Mouse (Mus musculus): ENCODE measurements around the gene Asic2. TPM values are rescaled to one million over a fixed set of nuclear protein-coding genes. Genes with fewer than 3 reads are reported as not detected.

Gene Asic2
- polyA plus RNA-seq, 1 experiment from 2014 or later: 0.21 TPM

DNA sequence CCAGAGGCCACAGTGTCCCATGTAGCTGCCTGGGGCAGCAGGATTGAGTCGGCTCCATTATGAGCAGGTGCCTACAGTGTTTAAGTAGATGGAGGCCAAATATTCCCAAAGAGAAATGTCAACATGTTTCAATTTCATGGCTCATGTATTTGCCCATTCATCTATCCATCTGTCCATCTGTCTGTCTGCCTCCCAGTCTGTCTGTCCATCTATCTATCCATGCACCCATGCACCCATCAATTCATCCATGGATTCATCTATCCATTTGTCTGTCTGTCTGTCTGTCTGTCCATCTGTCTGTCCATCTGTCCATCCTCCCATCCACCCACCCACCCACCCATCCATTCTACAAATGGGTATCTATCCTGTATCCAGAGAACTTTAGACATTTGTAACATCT lies 861.3 kb downstream of the Asic2 start:
- Histone ChIP-seq H3K4me2 (no peak overlapping the region), H3K4me3 (ENCODE audit: low read depth, low read length) (no peak overlapping the region), H3K27me3 (ENCODE audit: control insufficient read depth, insufficient read depth, low read length) (no peaks in the 10 kb centered on the region), H3K4me1 (ENCODE audit: control insufficient read depth, insufficient read depth, low read length) (no peaks in the 10 kb centered on the region), H3K27ac (ENCODE audit: low read depth, low read length) (no peak overlapping the region), H3K9ac (ENCODE audit: low read depth, low read length) (no peak overlapping the region), H3K36me3 (ENCODE audit: control insufficient read depth, insufficient read depth, low read length) (no peaks in the 10 kb centered on the region), H3K9me3 (replicated peaks; ENCODE audit: control insufficient read depth, low read length) (no peaks in the 10 kb centered on the region)
- no peak for ATAC-seq (replicated peaks; ENCODE audit: insufficient number of reproducible peaks, low FRiP score, low TSS enrichment)
- WGBS (ENCODE audit: insufficient replicate concordance): 90% methylated on average over 1 of the region's 1 CpGs

DNA sequence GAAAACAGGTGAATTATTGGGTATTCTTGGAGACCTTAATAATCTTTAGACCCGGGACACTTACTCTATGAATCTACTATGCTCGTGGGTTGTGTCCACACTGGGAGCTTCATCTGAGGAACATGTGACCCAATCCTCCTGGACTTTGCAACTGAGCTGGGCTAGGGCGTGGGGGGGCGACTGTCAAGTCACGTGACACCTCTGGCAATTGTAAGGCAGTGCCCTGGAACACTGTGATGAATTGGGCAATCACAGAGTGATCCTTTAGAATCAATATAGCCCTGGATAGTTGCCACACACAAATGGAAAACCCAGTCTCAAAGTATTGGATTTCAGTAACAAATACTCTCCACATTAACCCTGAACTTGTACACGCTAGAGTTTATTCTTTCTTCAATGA lies 867.4 kb downstream of the Asic2 start:
- Histone ChIP-seq H3K4me2 (no peak overlapping the region), H3K9ac (ENCODE audit: low read depth, low read length) (no peak overlapping the region), H3K4me1 (ENCODE audit: control insufficient read depth, insufficient read depth, low read length) (no peaks in the 10 kb centered on the region), H3K27me3 (ENCODE audit: control insufficient read depth, insufficient read depth, low read length) (no peaks in the 10 kb centered on the region), H3K27ac (ENCODE audit: low read depth, low read length) (no peak overlapping the region), H3K36me3 (ENCODE audit: control insufficient read depth, insufficient read depth, low read length) (no peaks in the 10 kb centered on the region), H3K9me3 (replicated peaks; ENCODE audit: control insufficient read depth, low read length) (no peaks in the 10 kb centered on the region), H3K4me3 (ENCODE audit: low read depth, low read length) (no peak overlapping the region)
- 79% methylated on average over 6 of the region's 6 CpGs for WGBS (ENCODE audit: insufficient replicate concordance)
- ATAC-seq (replicated peaks; ENCODE audit: insufficient number of reproducible peaks, low FRiP score, low TSS enrichment): no peak

DNA sequence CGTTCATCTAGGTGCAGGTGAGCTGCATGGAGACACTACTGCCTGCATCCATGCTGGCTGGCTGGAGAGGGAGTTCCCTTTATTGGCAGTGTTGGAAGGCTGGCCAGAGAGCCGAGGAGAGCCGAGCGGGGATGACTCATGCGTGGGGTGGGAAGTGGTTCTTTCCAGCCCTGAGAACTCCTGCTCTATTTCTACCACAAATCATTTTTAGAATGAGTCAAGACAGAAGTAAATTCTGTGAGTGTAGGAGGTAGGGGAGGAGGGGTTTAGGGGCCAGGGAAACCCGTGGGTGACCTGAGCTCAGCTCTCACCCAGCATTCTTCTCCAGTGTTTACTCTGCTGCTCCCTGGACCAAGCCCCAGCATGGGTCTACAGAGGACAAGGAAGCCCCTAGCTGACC lies 872.2 kb downstream of the Asic2 start:
- WGBS (ENCODE audit: insufficient replicate concordance): 47% methylated on average over 6 of the region's 6 CpGs
- Histone ChIP-seq H3K36me3 (ENCODE audit: control insufficient read depth, insufficient read depth, low read length) (no peaks in the 10 kb centered on the region), H3K9ac (ENCODE audit: low read depth, low read length) (no peak overlapping the region), H3K4me2 (no peak overlapping the region), H3K9me3 (replicated peaks; ENCODE audit: control insufficient read depth, low read length) (no peaks in the 10 kb centered on the region), H3K4me1 (ENCODE audit: control insufficient read depth, insufficient read depth, low read length) (no peaks in the 10 kb centered on the region), H3K27ac (ENCODE audit: low read depth, low read length) (no peak overlapping the region), H3K4me3 (ENCODE audit: low read depth, low read length) (no peak overlapping the region), H3K27me3 (ENCODE audit: control insufficient read depth, insufficient read depth, low read length) (peaks cover 2% of the 10 kb centered on the region; the same call in 1 of the 2 replicates)
- no peak for ATAC-seq (replicated peaks; ENCODE audit: insufficient number of reproducible peaks, low FRiP score, low TSS enrichment)

DNA sequence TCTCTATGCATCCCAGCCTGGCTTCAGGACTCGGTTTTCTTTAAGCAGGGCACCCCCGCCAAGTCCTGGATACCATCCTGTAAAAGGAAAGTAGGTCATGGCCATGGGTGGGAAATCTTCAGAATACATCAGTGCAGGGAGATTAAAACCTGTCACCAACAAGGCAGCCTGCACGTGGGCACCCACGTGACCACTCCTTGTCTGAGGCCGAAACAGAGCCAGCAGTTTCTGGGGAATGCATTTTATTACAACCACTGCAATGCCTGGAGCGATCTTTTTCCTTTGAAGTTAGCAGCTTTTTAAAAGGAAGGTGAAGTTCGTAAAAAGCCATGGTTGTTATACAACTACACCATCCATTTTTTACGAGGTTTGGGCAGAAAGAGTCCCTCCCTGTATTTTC lies 873.7 kb downstream of the Asic2 start:
- Histone ChIP-seq H3K4me1 (ENCODE audit: control insufficient read depth, insufficient read depth, low read length) (no peaks in the 10 kb centered on the region), H3K9me3 (replicated peaks; ENCODE audit: control insufficient read depth, low read length) (no peaks in the 10 kb centered on the region), H3K36me3 (ENCODE audit: control insufficient read depth, insufficient read depth, low read length) (no peaks in the 10 kb centered on the region), H3K27me3 (ENCODE audit: control insufficient read depth, insufficient read depth, low read length) (peaks cover 3% of the 10 kb centered on the region; the same call in 1 of the 2 replicates), H3K4me2 (no peak overlapping the region), H3K27ac (ENCODE audit: low read depth, low read length) (no peak overlapping the region), H3K4me3 (ENCODE audit: low read depth, low read length) (no peak overlapping the region), H3K9ac (ENCODE audit: low read depth, low read length) (no peak overlapping the region)
- 75% methylated on average over 8 of the region's 8 CpGs for WGBS (ENCODE audit: insufficient replicate concordance)
- ATAC-seq (replicated peaks; ENCODE audit: insufficient number of reproducible peaks, low FRiP score, low TSS enrichment): no peak

DNA sequence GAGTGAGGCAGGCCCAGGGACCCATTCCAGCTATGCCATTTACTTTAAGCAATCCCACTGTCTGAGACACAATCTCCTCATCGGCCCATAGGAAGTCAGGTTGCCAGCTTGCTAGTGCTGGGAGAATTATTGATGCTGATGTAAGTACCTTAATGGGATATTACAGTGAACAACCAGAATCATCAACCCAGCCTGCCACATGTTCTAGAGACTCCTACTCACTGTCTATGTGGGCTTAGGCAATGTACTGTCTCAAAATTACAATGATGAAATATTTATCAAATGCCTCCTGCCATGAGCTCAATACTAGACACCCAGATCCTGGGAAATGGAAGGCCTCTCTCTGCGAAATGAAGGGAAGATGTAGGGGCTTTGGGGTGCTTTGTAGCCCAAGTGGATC lies 876.1 kb downstream of the Asic2 start:
- no peaks in the 10 kb centered on the region for H3K36me3 ChIP-seq (ENCODE audit: control insufficient read depth, insufficient read depth, low read length)
- WGBS (ENCODE audit: insufficient replicate concordance): 79% methylated on average over 2 of the region's 2 CpGs
- no peaks in the 10 kb centered on the region for H3K9me3 ChIP-seq (replicated peaks; ENCODE audit: control insufficient read depth, low read length)
- no peak for ATAC-seq (replicated peaks; ENCODE audit: insufficient number of reproducible peaks, low FRiP score, low TSS enrichment)
- no peaks in the 10 kb centered on the region for H3K4me1 ChIP-seq (ENCODE audit: control insufficient read depth, insufficient read depth, low read length)
- H3K27me3 ChIP-seq (ENCODE audit: control insufficient read depth, insufficient read depth, low read length): peaks cover 3% of the 10 kb centered on the region; the same call in 1 of the 2 replicates
- no peak overlapping the region for H3K27ac ChIP-seq (ENCODE audit: low read depth, low read length)
- no peak overlapping the region for H3K4me3 ChIP-seq (ENCODE audit: low read depth, low read length)
- no peak overlapping the region for H3K9ac ChIP-seq (ENCODE audit: low read depth, low read length)
- no peak overlapping the region for H3K4me2 ChIP-seq

DNA sequence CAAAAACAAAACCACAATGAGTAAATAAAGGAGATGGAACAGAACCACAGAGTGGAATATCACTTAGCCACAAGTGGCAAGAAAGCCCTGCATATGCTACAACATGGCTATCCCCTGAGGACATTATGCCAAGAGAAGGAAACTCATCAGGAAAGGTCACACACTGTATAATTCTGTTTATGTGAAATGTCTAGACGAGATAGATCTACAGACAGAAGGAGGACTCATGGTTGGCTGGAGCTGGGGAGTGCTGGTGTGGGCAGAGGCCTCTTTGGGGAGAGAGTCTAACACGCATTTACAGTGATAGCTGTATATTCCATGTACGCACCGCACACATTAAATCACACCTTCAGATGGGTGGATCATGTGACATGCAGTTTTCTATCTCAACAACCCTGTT lies 884.4 kb downstream of the Asic2 start:
- H3K36me3 ChIP-seq (ENCODE audit: control insufficient read depth, insufficient read depth, low read length): no peaks in the 10 kb centered on the region
- no peak overlapping the region for H3K9ac ChIP-seq (ENCODE audit: low read depth, low read length)
- ATAC-seq (replicated peaks; ENCODE audit: insufficient number of reproducible peaks, low FRiP score, low TSS enrichment): no peak
- peaks cover 6% of the 10 kb centered on the region; the same call in 1 of the 2 replicates for H3K4me1 ChIP-seq (ENCODE audit: control insufficient read depth, insufficient read depth, low read length)
- H3K27ac ChIP-seq (ENCODE audit: low read depth, low read length): no peak overlapping the region
- no peak overlapping the region for H3K4me3 ChIP-seq (ENCODE audit: low read depth, low read length)
- no peaks in the 10 kb centered on the region for H3K9me3 ChIP-seq (replicated peaks; ENCODE audit: control insufficient read depth, low read length)
- H3K4me2 ChIP-seq: no peak overlapping the region
- WGBS (ENCODE audit: insufficient replicate concordance): 74% methylated on average over 4 of the region's 4 CpGs
- H3K27me3 ChIP-seq (ENCODE audit: control insufficient read depth, insufficient read depth, low read length): no peaks in the 10 kb centered on the region

DNA sequence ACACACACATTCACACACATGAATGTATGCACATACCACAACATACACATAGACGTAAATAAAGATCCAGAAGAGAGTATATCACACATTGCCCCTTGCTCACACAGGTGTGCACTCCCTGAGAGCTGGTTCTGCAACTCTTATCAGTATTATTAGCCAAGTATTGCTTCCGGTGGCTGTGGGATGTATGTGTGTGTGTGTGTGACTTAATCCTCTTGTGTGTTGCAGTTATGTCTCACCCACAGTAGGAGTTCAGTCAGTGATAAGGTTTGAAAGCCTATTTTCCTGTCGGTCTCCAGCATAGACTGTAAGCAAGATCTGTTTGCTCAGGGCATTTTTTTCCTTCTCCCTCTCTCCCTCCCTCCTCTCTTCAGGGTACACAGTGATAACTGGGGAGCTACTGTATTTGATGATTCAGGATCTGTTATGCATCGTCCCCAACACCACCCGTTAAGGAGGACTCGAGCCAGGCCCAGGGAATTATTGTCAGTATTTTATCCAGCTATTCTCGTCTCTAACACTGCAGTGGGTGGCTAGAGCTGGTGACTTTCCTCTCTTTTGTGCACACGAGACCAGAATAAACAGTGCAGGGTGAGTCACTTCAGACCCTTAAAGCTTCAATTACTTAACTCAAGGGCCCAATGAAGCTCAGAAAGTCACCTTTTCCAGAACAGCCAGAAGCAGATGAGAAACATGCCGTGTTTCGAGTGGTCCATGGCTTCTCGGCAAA lies 888.0 kb downstream of the Asic2 start:
- Histone ChIP-seq H3K4me2 (no peak overlapping the region), H3K36me3 (ENCODE audit: control insufficient read depth, insufficient read depth, low read length) (no peaks in the 10 kb centered on the region), H3K27ac (ENCODE audit: low read depth, low read length) (no peak overlapping the region), H3K4me3 (ENCODE audit: low read depth, low read length) (no peak overlapping the region), H3K9me3 (replicated peaks; ENCODE audit: control insufficient read depth, low read length) (no peaks in the 10 kb centered on the region), H3K4me1 (ENCODE audit: control insufficient read depth, insufficient read depth, low read length) (peaks cover 6% of the 10 kb centered on the region; the same call in 1 of the 2 replicates), H3K27me3 (ENCODE audit: control insufficient read depth, insufficient read depth, low read length) (no peaks in the 10 kb centered on the region), H3K9ac (ENCODE audit: low read depth, low read length) (no peak overlapping the region)
- no peak for ATAC-seq (replicated peaks; ENCODE audit: insufficient number of reproducible peaks, low FRiP score, low TSS enrichment)
- 39% methylated on average over 11 of the region's 11 CpGs for WGBS (ENCODE audit: insufficient replicate concordance)

DNA sequence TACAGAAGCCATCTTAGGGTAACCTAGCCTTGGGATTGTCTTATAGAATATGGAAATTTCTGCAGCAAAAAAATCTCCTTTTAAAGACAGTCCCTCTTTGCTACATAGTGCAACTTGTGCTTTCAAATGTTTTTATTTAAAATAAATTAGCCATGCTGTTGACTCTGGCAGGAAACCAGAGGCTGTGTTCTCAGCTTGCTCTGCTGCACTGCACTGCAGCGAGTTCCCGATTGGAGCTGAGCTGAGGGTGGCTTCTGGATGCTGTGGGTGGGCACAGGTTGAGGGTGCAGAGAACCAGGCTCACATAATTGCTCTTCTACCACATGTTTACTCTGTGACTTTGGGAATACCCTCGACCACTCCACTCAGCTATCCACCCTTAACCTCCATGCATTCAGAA lies 889.0 kb downstream of the Asic2 start:
- no peak for ATAC-seq (replicated peaks; ENCODE audit: insufficient number of reproducible peaks, low FRiP score, low TSS enrichment)
- Histone ChIP-seq H3K9ac (ENCODE audit: low read depth, low read length) (no peak overlapping the region), H3K9me3 (replicated peaks; ENCODE audit: control insufficient read depth, low read length) (no peaks in the 10 kb centered on the region), H3K4me2 (no peak overlapping the region), H3K4me3 (ENCODE audit: low read depth, low read length) (no peak overlapping the region), H3K27ac (ENCODE audit: low read depth, low read length) (no peak overlapping the region), H3K36me3 (ENCODE audit: control insufficient read depth, insufficient read depth, low read length) (no peaks in the 10 kb centered on the region), H3K27me3 (ENCODE audit: control insufficient read depth, insufficient read depth, low read length) (no peaks in the 10 kb centered on the region), H3K4me1 (ENCODE audit: control insufficient read depth, insufficient read depth, low read length) (peaks cover 6% of the 10 kb centered on the region; the same call in 1 of the 2 replicates)
- WGBS (ENCODE audit: insufficient replicate concordance): 53% methylated on average over 3 of the region's 3 CpGs

DNA sequence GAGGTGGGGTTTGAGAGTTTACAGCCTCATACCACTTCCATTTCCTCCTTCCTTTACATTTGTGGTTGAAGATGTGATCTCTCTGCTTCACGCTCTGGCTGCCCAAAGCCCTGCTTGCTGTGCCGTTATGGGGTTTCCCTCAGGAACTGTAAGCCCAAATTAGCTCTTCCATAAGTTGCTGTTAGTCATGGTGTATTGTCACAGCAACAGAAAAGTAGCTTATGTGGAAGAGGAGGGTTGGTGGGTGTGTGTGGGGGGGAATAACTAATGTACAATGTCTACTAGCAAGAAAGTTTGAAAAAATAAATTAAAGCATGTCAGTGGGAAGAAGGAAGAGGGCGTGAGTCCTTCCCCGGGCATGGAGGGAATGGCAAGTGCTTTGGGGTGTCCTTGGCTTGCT lies 896.4 kb downstream of the Asic2 start:
- Histone ChIP-seq H3K4me1 (ENCODE audit: control insufficient read depth, insufficient read depth, low read length) (no peaks in the 10 kb centered on the region), H3K9ac (ENCODE audit: low read depth, low read length) (no peak overlapping the region), H3K27me3 (ENCODE audit: control insufficient read depth, insufficient read depth, low read length) (no peaks in the 10 kb centered on the region), H3K27ac (ENCODE audit: low read depth, low read length) (no peak overlapping the region), H3K36me3 (ENCODE audit: control insufficient read depth, insufficient read depth, low read length) (no peaks in the 10 kb centered on the region), H3K4me2 (no peak overlapping the region), H3K9me3 (replicated peaks; ENCODE audit: control insufficient read depth, low read length) (no peaks in the 10 kb centered on the region), H3K4me3 (ENCODE audit: low read depth, low read length) (no peak overlapping the region)
- WGBS (ENCODE audit: insufficient replicate concordance): 69% methylated on average over 4 of the region's 4 CpGs
- no peak for ATAC-seq (replicated peaks; ENCODE audit: insufficient number of reproducible peaks, low FRiP score, low TSS enrichment)

Data from heart, embryonic 11.5 days (tissue).